23 mouse cellular contexts compared by ENCODE assay signal in the genomic region with DNA sequence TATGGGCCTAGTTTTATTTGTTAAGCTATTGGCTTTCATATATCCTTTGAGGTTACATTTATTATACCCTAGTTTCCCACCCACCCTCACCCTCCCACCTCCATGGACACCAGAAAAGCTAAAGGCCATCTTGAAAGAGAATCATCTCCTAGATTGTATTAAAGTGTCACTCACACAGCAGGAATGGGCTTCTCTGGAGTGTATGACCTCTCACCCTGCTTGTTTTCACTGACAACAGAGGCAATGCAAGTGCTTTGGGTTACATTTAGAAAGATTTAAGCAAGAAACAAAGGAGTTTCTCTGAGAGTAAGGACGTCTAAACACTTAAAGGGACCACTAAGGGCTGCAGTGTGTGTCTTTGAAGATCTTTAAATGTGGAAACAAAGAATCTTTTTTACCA.
DNase-seq lines count a peak whose midpoint lies in the region; ATAC-seq and TF ChIP-seq lines count a peak whose summit lies in the region.
"Had no signal": no experiment of that assay in that cellular context is flagged by ENCODE, and none has a peak within 500 bp of the region (broad histone marks: within the 10 kb centered on the region; RNA-seq: fewer than 3 reads in every experiment).

No protein-coding gene starts in this region.

- TF ChIP-seq CTCF in layer of hippocampus, adult 2 months (conservative IDR thresholded peaks at IDR 0.05): no peak

- H3K4me1 ChIP-seq in midbrain, embryonic 11.5 days (ENCODE audit: control insufficient read depth, insufficient read depth, low read length): no peaks in the 10 kb centered on the region
- H3K4me1 ChIP-seq in midbrain, embryonic 14.5 days (ENCODE audit: control insufficient read depth, insufficient read depth, low read length): peaks cover 5% of the 10 kb centered on the region; the same call in 1 of the 2 replicates
- H3K4me1 ChIP-seq: embryonic facial prominence, embryonic 15.5 days had no signal

- DNase-seq in midbrain, embryonic 11.5 days (ENCODE audit: low spot score, missing footprints): no peak
- no peak for DNase-seq in midbrain, embryonic 14.5 days
- DNase-seq in embryo, embryonic 10.5 days (ENCODE audit: low spot score): peak; percentile 57
- DNase-seq in embryo, embryonic 9.5 days (ENCODE audit: extremely low spot score): peak; percentile 40
- no peak for DNase-seq in right cerebral cortex, postnatal 25 days
- DNase-seq in layer of hippocampus, adult 11-12 months (ENCODE audit: low spot score): no peak
- no peak for DNase-seq in layer of hippocampus, adult 2 months (ENCODE audit: low spot score in 2 of 2)
- DNase-seq: adrenal gland, adult 2 months; adrenal gland, postnatal 10 days; adrenal gland, postnatal 25 days; cerebellum, adult 11 months; cerebellum, adult 18-20 months; cerebellum, adult 8-10 months; cerebellum, adult 9-11 months; cerebellum, postnatal 14 days; cerebellum, postnatal 36 days had no signal

- no peak overlapping the region for H3K4me3 ChIP-seq in midbrain, embryonic 11.5 days (ENCODE audit: low read depth, low read length)
- no peak overlapping the region for H3K4me3 ChIP-seq in midbrain, embryonic 14.5 days (replicated peaks; ENCODE audit: low read depth, low read length)
- no peak overlapping the region for H3K4me3 ChIP-seq in layer of hippocampus, adult 2 months
- H3K4me3 ChIP-seq: embryonic facial prominence, embryonic 13.5 days; embryonic facial prominence, embryonic 15.5 days; erythroblast, embryonic 14.5 days; forebrain, embryonic 10.5 days; forebrain, embryonic 12.5 days had no signal

- H3K27me3 ChIP-seq in midbrain, embryonic 11.5 days (ENCODE audit: control insufficient read depth, insufficient read depth, low read length): no peaks in the 10 kb centered on the region
- no peaks in the 10 kb centered on the region for H3K27me3 ChIP-seq in midbrain, embryonic 14.5 days (ENCODE audit: control insufficient read depth, insufficient read depth, low read length)
- H3K27me3 ChIP-seq: embryonic facial prominence, embryonic 13.5 days; embryonic facial prominence, embryonic 15.5 days; forebrain, embryonic 12.5 days had no signal

- no peaks in the 10 kb centered on the region for H3K9me3 ChIP-seq in midbrain, embryonic 11.5 days (ENCODE audit: control insufficient read depth, low read length)
- no peaks in the 10 kb centered on the region for H3K9me3 ChIP-seq in midbrain, embryonic 14.5 days (ENCODE audit: control insufficient read depth, low read length)
- H3K9me3 ChIP-seq: embryonic facial prominence, embryonic 13.5 days; embryonic facial prominence, embryonic 15.5 days; forebrain, embryonic 10.5 days; forebrain, embryonic 12.5 days had no signal

- WGBS in midbrain, embryonic 11.5 days: 2% methylated on average over 1 of the region's 1 CpGs
- WGBS in midbrain, embryonic 14.5 days: 7% methylated on average over 1 of the region's 1 CpGs

- no peak overlapping the region for H3K27ac ChIP-seq in midbrain, embryonic 11.5 days (ENCODE audit: low read depth, low read length)
- H3K27ac ChIP-seq in midbrain, embryonic 14.5 days (replicated peaks; ENCODE audit: low read depth, low read length): no peak overlapping the region
- no peak overlapping the region for H3K27ac ChIP-seq in layer of hippocampus, adult 2 months
- H3K27ac ChIP-seq: embryonic facial prominence, embryonic 13.5 days; embryonic facial prominence, embryonic 15.5 days; forebrain, embryonic 10.5 days; forebrain, embryonic 12.5 days had no signal

- no peaks in the 10 kb centered on the region for H3K36me3 ChIP-seq in midbrain, embryonic 11.5 days (ENCODE audit: control insufficient read depth, insufficient read depth, low read length)
- no peaks in the 10 kb centered on the region for H3K36me3 ChIP-seq in midbrain, embryonic 14.5 days (ENCODE audit: control insufficient read depth, insufficient read depth, low read length)
- H3K36me3 ChIP-seq: embryonic facial prominence, embryonic 13.5 days; embryonic facial prominence, embryonic 15.5 days; forebrain, embryonic 10.5 days; forebrain, embryonic 12.5 days had no signal

- H3K9ac ChIP-seq in midbrain, embryonic 11.5 days (ENCODE audit: low read length): no peak overlapping the region
- H3K9ac ChIP-seq in midbrain, embryonic 14.5 days (replicated peaks; ENCODE audit: low read length): no peak overlapping the region
- H3K9ac ChIP-seq: embryonic facial prominence, embryonic 13.5 days; embryonic facial prominence, embryonic 15.5 days; forebrain, embryonic 12.5 days had no signal

- ATAC-seq in midbrain, embryonic 11.5 days (ENCODE audit: low FRiP score): peak; percentile 48; the same call in 1 of the 2 replicates
- no peak for ATAC-seq in midbrain, embryonic 14.5 days (ENCODE audit: low FRiP score, low TSS enrichment)
- ATAC-seq: forebrain, embryonic 14.5 days; forebrain, embryonic 16.5 days had no signal

- no peak overlapping the region for H3K4me2 ChIP-seq in midbrain, embryonic 11.5 days
- no peak overlapping the region for H3K4me2 ChIP-seq in midbrain, embryonic 14.5 days (ENCODE audit: low read length)
- H3K4me2 ChIP-seq: embryonic facial prominence, embryonic 13.5 days; embryonic facial prominence, embryonic 15.5 days; forebrain, embryonic 12.5 days had no signal

Comparison
In these comparisons a context has a peak if more than half of its experiments do, and no peak if none do; other contexts are left out.
1. DNase-seq: peak in embryo, embryonic 10.5 days (single experiment) and embryo, embryonic 9.5 days (single experiment); none in midbrain, embryonic 11.5 days (single experiment), midbrain, embryonic 14.5 days (single experiment), right cerebral cortex, postnatal 25 days (single experiment), layer of hippocampus, adult 11-12 months (single experiment) and layer of hippocampus, adult 2 months (0 of 2).